Mouse (Mus musculus) heart, adult 9 months (tissue): ENCODE measurements around the gene Spred3.
"Not testable (repeated sequence)": the region's sequence is repeated elsewhere in the genome, so short reads cannot be mapped to it uniquely, and the experiment has no call there.

Experiments used
- DNase-seq, 2 experiments: peaks; one replicate each; pipeline ENCODE4 v3.0.0; 2022; ENCODE audit warnings: low spot score in 2 of 2

The Spred3 gene

GRCm38 (mm10) chr7:29169231-29170065, 763 bp downstream of the Spred3 start:
- DNase-seq: peak; percentile 83

GRCm38 (mm10) chr7:29168791-29169230, 1.4 kb downstream of the Spred3 start:
- DNase-seq: no peak

- DNase-seq: no peak
These were observed 2.0 kb downstream of the Spred3 start for GRCm38 (mm10) chr7:29168121-29168695.

DNA sequence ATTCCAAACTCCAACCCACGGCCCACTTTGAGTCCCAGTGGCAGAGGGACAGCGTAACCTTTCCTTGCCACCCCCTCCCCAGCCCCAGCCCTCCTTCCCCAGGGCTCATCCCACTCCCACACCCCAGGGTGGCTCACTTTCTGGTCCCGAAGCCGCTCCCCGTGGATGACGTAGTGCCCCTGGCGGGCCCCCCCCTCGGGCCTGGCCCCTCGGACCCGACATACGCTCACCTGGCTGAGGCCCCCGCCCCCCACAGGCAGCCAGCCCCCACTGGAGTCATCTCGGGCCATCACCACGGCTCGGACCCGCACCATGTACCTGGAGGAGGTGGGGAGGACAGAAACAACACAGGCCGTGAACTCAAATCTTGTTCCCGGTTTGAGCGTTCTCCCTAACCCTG, 2.6 kb downstream of the Spred3 start:
- no peak for DNase-seq

DNA sequence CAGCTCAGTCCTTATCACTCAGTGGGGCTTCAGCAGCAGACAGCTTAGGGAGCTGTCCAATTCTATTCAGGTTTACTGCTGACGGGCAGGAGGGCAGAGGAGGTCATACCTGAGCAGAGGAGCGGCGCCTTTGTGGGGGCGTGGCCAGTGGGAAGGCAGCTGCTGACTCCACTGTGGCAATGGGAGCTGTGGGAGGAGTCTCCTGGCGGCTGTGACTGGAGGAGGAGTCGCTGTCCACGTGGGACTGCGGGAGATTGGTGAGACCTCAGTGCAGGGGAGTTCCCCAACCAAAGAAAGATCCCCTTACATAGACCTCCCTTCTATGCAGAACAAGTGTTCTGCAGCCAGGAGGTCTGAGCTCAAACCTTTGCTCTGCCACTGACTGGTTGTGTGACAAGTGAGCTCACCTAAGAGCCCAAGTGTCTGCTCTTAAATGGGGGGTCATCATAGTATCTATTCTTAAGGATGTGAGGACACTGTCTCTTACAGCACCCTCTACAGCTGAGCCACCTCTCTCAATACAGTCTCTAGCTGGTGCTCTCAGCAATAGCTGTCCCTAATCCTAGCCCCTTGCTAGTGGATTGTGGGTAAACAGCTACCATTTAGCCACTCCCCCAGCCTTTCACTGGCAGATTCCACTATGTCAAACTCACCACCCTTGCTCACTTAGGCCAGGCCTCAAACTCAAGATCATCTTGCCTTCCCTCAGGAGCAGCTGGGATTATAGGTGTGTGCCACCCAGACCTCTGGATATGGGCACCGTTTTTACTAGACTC, 7.3 kb downstream of the Spred3 start:
- no peak for DNase-seq

GRCm38 (mm10) chr7:29162294-29162693, 7.9 kb downstream of the Spred3 start:
- DNase-seq: no peak

DNA sequence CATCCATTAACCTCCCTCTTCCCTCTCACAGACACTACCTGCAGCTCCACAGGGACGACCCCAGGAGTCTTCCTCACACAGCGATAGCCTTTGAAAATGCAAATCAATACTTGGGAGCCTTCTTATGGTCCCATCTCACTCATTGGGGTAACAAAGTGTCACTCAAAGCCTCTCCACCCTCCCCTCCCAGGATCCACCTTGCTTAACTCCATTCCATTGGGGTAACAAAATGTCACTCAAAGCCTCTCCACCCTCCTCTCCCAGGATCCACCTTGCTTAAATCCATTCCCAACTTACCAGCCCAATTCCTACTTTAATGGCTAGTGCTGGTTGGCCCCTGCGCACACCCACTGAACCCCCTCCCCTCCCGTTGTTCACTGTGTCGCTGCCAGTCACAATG, 11.9 kb downstream of the Spred3 start:
- no peak for DNase-seq

DNA sequence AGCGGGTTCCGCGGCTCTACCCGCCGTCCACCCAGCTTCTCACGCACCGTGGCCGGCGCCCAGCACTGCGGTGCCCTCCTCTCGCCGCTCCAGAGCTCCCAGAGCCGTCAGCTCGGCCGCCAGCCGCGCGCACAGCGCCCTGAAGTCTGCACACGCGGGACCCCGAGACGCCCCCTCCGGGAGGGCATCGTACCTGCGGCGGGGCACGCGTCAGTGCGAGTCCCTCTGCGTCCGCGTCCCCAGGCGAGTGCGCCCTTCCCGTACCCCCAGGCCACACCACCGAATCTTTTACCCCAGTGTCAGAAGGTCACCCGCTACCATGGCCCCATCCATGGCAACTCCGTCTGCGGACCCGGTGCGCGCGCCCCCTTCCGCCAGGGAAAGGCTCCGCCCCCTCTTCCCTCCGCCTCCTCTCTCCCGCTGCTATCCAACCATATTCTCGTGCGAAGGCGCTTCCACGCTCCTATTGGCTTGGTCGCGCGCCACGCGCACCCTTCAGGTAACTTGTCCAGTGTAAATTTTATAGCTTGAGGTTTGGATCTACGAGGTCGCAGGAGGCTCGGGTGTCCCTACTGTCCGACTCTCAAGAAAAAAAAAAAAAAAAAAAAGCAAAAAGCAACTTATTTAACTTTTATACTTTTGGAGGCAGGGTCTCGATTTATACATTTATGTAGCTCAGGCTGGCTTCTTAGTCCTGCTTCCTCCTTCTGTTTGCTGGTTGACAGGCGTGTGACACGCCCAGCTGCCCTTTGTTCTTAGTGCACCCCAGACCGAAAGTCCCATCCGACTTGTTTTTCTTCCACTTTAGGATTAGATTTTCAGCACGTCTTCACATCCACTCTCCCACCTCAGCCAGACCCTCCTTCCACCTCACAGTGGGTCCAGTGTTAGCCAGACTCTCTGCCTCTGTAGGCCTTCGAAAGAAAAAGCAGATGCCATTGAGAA, 14.1 kb downstream of the Spred3 start, which contains the start of gene Fam98c:
Gene Fam98c, minus strand, starts transcription at position 397 of the 945 bp plus-strand sequence.
- peak; percentile 83 to 84 for DNase-seq

- peak; percentile 82 to 87 for DNase-seq
These were observed 14.9 kb downstream of the Spred3 start for GRCm38 (mm10) chr7:29155196-29155837.

GRCm38 (mm10) chr7:29154018-29154720, 16.0 kb downstream of the Spred3 start:
- no peak for DNase-seq

GRCm38 (mm10) chr7:29151486-29151885, 18.7 kb downstream of the Spred3 start:
- DNase-seq: no peak

GRCm38 (mm10) chr7:29148771-29149170, 21.4 kb downstream of the Spred3 start:
- DNase-seq: no peak

DNA sequence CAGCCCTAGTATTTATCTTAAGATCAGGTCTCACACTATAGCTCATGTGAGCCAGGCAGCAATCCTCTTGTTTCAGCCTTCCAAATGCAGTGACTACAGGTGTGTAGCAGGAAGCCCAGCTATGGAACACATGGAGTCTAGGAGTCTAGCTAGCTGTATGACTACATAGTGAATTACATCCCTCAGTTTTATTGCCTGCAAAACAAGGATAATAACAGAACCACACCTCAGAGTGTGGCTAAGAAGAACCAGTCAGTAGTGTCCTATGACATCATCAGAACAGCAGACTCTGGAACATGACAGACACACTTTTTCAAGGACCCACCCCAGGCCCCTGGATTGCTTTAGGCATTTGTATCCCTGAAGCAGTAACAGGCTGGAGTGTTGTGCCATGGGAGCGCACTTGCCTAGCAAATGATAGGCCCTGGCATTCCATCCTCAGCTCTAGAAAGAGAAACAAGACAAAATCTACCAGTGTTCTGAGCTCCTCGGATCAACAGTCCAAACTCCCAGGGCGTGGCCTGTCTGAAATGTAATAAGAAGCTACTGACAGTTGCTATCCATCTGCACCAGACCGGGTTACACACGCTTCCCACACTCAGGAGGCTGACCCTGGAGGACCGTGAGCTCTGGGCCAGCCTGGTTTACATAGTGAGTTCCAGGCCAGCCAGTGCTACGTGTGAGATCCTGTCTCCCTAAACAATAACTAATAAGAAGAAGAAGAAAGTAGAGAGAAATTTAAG, 23.4 kb downstream of the Spred3 start:
- no peak for DNase-seq

DNA sequence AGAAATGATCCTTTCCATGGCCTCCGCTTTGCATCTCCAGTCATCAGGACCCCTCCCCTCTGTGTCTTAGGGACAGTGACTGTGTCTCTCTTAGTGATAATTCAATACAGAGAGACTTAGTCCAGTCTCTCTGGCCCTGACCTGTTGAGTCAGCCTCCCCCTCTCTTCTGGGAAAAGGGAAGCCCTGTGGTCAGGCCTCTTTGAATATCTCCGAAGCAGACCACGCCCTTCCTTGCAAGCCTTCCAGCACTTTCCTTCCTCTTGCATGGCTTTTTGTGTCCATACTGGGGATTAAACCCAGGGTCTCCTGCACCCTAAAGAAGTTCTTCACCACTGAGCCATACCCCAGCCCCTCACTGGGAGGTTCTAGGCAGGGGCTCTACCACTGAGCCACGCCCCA, 26.2 kb downstream of the Spred3 start:
- no peak for DNase-seq

- no peak for DNase-seq
These were observed 28.8 kb downstream of the Spred3 start for GRCm38 (mm10) chr7:29141416-29141815.

- not testable (repeated sequence) for DNase-seq
These were observed 31.0 kb downstream of the Spred3 start for GRCm38 (mm10) chr7:29139237-29139636.

- DNase-seq: no peak
These were observed 32.8 kb downstream of the Spred3 start for GRCm38 (mm10) chr7:29137429-29137828.

DNA sequence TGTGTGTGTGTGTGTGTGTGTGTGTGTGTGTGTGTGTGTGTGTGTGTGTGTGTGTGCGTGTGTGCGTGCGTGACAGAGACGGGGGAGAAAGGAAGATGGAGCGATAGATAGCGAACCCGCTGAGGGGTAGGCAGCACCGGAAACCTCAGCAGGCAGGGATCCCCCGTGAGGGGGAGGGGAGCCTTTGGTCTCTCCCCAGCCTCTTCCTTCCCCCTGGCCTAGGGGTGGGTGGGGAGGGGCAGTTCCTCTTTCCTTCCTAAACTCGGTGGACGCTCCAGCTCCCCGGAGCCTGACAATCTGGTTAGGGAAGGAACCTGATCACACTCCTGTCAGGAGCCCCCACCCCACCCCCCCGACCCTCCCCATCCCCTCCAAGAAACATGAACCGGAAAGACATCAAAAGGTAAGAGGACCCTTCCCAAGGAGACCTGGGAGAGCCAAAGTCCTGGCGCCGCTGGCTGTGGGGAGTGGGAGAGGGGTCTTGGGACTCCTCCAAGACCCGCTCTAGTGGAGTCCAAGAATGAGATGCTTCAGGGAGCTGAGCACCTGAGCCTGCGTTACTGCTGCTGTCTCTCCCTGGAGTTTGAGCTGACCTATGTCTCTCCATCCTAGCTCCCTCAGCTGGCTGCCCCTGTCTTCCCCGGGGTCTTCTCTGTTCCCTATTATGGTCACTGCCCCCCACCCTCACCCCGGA, 35.4 kb downstream of the Spred3 start, which contains the start of gene Rasgrp4:
Gene Rasgrp4, plus strand, starts transcription at position 159 of the 694 bp plus-strand sequence.
- peak in 1 of 2 experiments; percentile 39 for DNase-seq

- no peak for DNase-seq
These were observed 36.0 kb downstream of the Spred3 start for GRCm38 (mm10) chr7:29134230-29134629.
